Mouse (Mus musculus) lung, postnatal 4 days (tissue): Measurements from ENCODE around the gene Tanc1.

Source experiments
- DNase-seq, 2 experiments: peaks; one replicate each; pipeline ENCODE4 v3.0.0; 2021

Gene Tanc1

GRCm38 (mm10) chr2:59767893-59768292, 156.1 kb downstream of the Tanc1 start:
- no peak for DNase-seq

DNA sequence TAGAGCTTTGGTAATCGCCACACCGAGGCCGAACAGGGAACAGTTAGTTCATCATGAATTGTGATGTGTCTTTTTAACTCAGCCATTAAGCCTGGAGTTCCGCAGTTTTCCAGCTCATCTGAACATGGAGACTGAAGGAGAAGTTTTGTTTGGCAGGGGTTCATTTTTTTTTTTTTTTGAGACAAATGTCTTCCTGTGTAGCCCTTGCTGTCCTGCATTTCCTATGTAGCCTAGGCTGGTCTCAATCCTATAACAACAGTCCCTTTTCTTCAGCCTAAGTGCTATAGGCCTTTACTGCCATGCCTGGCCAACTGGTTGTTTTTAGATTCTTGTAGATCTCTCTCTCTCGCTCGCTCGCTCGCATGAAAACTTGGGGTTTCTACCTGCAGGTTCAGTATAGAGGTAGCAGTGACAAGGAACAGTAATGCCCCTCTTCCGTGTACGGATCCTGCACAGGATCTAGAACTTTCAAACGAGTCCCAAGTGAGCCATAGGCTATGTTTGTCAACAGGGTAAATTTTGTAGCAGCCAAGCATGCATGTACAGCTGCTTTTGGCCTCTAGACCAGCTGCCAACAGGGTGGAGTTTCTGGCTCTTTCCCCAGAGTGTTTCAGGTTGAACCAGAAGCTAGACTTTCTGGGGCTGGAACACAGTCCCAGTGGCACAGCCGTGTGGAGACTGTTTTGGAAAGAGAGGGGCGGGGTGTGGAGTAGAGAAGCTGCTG, 157.0 kb downstream of the Tanc1 start:
- peak; percentile 45 to 55 for DNase-seq

- no peak for DNase-seq
Measured at GRCm38 (mm10) chr2:59769385-59769735, 157.5 kb downstream of the Tanc1 start.

DNA sequence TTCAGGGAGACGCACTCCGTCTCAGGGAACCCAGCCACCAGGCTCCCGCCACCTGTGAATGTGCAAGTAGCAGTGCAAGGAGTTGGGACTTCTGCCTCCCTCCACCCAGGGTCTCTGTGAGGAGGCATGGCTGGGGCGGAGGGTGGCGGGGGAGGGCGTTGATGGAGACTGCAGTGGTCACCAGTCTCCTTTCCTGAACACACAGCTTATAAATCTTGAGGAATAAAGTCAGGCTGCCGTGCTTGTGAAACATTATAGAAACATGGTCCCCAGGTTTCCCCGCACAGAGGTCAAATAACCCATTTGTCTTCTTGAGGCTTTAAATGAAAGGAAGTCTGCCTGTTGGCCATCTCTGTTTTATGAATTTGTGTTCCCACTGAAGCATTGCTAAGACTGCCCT, 159.9 kb downstream of the Tanc1 start:
- DNase-seq: no peak

DNA sequence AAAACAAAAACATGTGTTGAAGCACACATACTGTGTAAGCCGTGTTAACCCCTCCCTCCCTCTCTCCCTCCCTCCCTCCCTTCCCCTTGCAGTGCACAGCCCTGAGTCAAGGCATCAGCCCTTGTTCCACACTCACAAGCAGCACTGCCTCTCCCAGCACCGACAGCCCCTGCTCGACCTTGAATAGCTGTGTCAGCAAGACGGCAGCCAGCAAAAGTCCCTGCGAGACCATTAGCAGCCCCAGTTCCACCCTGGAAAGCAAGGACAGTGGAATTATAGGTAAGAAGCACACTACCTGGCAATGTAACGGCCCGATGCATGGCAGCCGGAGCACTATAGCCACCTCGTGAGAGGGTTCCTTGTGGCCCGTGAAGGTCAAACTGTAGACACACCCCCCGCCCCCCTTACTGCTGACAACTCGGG, 160.4 kb downstream of the Tanc1 start:
- DNase-seq: no peak

GRCm38 (mm10) chr2:59774374-59774773, 162.5 kb downstream of the Tanc1 start:
- no peak for DNase-seq

DNA sequence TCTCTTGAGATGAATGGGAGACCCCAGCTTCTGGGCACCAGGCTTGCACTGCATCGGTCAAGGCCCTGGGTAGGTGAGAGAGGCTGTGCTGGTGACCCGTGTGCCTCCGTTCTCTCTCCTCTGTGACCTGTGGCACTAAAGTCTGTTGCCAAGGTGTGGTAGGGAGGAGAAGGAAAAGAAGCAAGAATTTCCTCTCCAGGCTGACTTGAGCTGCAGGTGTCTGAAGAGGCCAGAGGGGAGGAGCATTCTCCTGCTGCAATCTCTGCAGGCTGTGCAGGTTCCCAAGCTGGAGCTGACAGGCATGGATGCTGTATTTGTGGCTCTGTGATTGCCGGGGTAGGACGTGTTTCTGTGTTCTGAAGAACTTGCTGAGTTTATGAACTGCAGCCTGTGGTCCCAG, 163.3 kb downstream of the Tanc1 start:
- DNase-seq: no peak

- no peak for DNase-seq
Measured at GRCm38 (mm10) chr2:59775820-59776219, 164.0 kb downstream of the Tanc1 start.

DNA sequence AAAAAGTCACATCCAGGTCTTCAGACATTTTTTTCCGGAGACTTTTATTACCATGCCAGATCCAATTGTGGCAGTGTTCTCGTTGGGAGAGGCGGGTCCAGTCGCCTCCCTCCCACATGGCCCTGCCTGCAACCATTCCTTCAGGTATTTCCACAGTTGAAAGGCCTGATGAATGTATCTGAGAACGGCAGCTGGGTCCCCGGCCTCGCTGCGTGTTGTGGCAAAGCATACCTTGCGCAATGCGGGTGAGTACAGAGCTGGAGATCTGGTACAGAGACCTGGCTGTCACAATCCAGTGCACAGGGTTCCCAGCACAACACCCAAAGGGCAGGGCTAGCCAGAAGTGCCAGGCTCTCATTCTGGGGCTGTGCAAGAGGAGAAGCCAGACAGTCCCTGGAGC, 167.5 kb downstream of the Tanc1 start:
- peak; percentile 36 to 50 for DNase-seq

GRCm38 (mm10) chr2:59780240-59780639, 168.4 kb downstream of the Tanc1 start:
- no peak for DNase-seq

DNA sequence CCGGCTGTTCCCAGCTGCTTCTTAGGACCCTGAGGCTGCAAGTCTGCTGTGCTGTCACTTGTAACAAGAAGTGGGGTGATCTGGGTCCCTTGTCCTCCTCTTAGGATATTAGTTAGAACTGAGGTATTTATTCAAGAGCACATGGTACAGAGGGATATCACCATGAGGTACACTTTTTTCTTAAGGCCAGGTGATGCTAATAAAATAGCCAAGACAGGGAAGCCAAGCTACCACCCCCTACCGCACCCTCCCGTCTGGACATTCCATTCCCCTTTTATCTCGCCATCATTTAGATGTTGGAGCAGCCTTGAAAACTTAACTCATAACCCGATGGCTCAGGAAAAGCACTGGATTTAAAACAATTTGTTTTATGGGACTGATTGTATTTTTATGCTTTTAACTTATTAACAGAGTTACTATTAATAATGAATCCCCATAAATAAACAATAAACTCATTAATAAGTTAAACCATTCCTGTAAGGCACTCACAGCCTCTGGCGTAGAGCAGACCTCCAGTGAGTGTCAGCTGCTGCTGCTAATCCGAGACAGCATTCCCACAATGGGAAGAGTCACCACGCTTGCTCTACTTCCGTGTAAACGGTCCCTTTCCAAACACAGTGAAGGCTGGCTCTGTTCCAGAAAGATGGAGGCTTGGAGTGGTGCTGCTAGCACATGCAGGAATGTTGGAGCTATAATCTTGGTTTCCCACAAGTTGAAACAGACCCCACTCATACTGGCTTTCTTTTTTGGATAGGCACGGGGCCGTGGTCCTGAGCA, 171.4 kb downstream of the Tanc1 start:
- peak; percentile 44 to 52 for DNase-seq

DNA sequence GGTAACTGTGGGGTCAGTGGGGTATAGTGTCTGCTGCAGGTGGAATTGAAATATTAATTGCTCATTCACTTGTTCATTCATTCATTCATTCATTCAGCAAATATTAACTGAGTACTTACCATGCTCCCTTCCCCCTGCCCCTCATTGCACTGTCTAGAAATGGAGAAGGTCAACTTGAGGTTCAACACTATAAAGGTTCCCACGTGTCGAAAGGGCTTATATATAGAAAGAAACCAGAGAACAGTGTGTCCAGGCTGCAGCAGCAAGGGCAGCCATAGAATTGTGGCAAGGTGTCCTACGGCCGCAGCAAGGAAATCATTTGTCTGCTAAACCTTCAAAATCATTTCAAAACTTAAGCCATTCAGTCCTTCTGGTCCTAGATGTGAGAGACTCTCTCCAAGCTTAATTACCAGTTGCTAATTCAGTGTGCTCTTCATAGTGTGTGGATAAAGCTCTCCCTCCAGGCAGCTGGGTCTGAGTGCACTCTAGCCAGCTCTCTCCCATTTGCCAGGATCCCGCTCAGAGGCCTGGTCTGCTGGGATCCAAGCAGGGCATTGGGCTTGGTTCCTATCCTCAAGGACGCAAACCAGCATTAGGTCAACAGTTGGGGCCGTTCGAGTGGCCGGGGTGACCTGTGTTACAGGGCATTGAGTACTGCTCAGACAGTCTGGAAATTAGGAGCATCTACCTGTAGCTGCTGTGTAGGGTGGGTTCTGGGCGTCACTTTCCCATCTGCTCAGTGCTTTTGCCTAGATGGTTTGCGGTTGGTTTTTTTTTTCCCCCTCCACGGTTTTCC, 172.2 kb downstream of the Tanc1 start:
- no peak for DNase-seq

DNA sequence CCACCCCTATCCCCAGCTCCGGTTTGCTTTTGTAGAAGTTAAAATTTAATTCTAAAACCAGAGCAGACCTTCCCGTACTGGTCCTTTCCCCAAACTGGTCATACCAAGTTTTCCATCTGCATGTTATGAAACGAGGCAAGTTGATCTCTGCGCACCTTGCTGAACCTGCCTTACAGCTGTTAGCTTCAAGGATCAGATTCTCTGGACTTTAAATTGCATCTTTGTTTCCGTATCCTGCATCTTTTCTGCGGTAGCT, 172.7 kb downstream of the Tanc1 start:
- DNase-seq: no peak

- DNase-seq: no peak
Measured at GRCm38 (mm10) chr2:59785597-59785996, 173.8 kb downstream of the Tanc1 start.

GRCm38 (mm10) chr2:59788704-59789500, 177.1 kb downstream of the Tanc1 start:
- DNase-seq: no peak

DNA sequence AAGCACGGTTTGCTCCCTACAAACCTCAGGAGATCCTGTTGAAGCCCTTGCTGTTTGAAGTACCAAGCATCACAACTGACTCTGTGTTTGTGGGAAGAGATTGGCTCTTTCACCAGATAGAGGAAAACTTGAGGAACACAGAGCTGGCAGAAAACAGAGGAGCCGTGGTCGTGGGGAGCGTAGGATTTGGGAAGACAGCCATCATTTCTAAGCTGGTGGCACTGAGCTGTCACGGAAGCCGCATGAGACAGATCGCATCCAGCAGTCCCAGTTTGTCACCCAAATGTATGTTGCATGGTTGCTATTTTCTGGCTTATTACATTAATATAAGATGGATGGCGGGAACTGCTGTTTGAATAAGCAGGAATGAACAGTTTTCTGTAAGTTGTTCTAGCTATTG, 179.8 kb downstream of the Tanc1 start:
- no peak for DNase-seq

- DNase-seq: no peak
Measured at GRCm38 (mm10) chr2:59793337-59793736, 181.5 kb downstream of the Tanc1 start.

- no peak for DNase-seq
Measured at GRCm38 (mm10) chr2:59794838-59795237, 183.0 kb downstream of the Tanc1 start.

DNA sequence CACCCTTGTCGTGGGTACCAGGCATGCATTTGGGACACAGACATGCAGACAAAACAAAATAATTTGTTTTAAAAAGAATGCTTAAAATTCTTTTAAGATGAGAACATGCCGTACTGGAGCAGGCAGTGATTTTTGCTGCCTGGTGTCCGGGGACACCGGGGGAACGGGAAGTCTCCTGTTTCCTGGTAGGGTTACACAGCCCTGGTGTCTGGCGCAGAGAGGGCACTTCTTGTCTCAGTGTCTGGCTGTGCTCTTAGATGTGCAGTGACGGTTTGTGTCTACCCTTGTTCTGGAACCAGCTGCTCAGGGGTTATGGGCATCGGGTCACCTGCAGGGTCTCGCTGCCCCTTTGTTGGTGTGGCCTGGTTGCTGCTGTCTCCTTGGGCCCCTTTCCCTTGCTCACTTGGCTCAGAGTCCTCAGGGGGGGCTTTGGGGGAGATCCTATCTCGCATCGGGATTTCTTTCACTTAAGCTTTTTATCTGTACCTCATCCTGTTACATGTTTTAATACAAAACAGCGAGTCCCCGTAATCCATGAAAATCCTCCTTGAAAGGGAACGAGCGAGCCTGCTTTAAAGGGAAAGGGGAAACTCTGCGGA, 187.2 kb downstream of the Tanc1 start:
- no peak for DNase-seq

DNA sequence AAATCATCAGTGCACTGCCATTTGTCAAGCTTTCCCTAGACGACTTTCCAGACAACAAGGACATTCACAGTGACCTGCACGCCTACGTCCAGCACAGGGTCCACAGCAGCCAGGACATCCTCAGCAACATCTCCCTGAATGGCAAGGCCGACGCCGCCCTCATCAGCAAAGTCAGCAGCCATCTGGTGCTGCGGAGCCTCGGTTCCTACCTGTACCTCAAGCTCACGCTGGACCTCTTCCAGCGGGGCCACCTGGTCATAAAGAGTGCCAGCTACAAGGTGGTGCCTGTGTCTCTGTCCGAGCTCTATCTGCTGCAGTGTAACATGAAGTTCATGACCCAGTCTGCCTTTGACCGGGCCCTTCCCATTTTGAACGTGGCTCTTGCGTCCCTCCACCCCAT, 187.7 kb downstream of the Tanc1 start:
- no peak for DNase-seq

- DNase-seq: no peak
Measured at GRCm38 (mm10) chr2:59800481-59801266, 188.8 kb downstream of the Tanc1 start.
